Mouse (Mus musculus) kidney, embryonic 15.5 days (tissue): Measurements from ENCODE around the gene Nrde2. TPM values are rescaled to one million over a fixed set of nuclear protein-coding genes. Genes with fewer than 3 reads are reported as not detected.

ENCODE experiments used
- ATAC-seq: fragments of 200-750 bp; cut with Nextera tagmentation; replicated peaks from 2 replicates; pipeline ENCODE4 v1.8.0; 2017; ENCODE audit warnings: moderate TSS enrichment; ENCODE audit not compliant: low FRiP score
- H3K27ac ChIP-seq: fragments of 300-500 bp; sonication (generic); 2 replicates; pipeline ENCODE4 v1.5.1; 2015; ENCODE audit warnings: mild to moderate bottlenecking, inconsistent platforms
- H3K27me3 ChIP-seq: fragments of 300-500 bp; sonication (generic); 2 replicates; pipeline ENCODE4 v1.6.1; 2015; ENCODE audit warnings: inconsistent platforms
- H3K36me3 ChIP-seq: fragments of 300-500 bp; sonication (generic); 2 replicates; pipeline ENCODE4 v1.6.1; 2015; ENCODE audit warnings: inconsistent platforms
- H3K4me1 ChIP-seq: fragments of 300-500 bp; sonication (generic); 2 replicates; pipeline ENCODE4 v1.6.1; 2015; ENCODE audit warnings: inconsistent platforms
- H3K4me2 ChIP-seq: fragments of 300-500 bp; sonication (generic); 2 replicates; pipeline ENCODE4 v1.6.1; 2015; ENCODE audit warnings: moderate library complexity, mild to moderate bottlenecking, inconsistent platforms
- H3K4me3 ChIP-seq: fragments of 300-500 bp; sonication (generic); replicated peaks from 2 replicates; pipeline ENCODE4 v1.5.1; 2015; ENCODE audit warnings: mild to moderate bottlenecking, inconsistent platforms
- H3K9ac ChIP-seq: fragments of 300-500 bp; sonication (generic); 2 replicates; pipeline ENCODE4 v1.6.1; 2015; ENCODE audit warnings: mild to moderate bottlenecking, inconsistent platforms
- H3K9me3 ChIP-seq: fragments of 300-500 bp; sonication (generic); replicated peaks from 2 replicates; pipeline ENCODE4 v1.6.1; 2016; ENCODE audit warnings: inconsistent platforms
- WGBS: fragments of 180-500 bp; shearing (Covaris S2); methylation state at CpG from one replicate; pipeline ENCODE4 v1.1.7; 2015; ENCODE audit warnings: mixed read lengths; 5-methylcytosine and 5-hydroxymethylcytosine counted together
- polyA plus RNA-seq: library from polyadenylated mRNA; unstranded; fragments of >200 nt; fragmentation: Nextera tagmentation; extraction: Ambion mirVana; gene quantifications from 2 replicates; pipeline ENCODE4 v1.2.1, GENCODE M21; 2015

Nrde2 gene
- polyA plus RNA-seq, 1 experiment from 2014 or later: 18.9 TPM

DNA sequence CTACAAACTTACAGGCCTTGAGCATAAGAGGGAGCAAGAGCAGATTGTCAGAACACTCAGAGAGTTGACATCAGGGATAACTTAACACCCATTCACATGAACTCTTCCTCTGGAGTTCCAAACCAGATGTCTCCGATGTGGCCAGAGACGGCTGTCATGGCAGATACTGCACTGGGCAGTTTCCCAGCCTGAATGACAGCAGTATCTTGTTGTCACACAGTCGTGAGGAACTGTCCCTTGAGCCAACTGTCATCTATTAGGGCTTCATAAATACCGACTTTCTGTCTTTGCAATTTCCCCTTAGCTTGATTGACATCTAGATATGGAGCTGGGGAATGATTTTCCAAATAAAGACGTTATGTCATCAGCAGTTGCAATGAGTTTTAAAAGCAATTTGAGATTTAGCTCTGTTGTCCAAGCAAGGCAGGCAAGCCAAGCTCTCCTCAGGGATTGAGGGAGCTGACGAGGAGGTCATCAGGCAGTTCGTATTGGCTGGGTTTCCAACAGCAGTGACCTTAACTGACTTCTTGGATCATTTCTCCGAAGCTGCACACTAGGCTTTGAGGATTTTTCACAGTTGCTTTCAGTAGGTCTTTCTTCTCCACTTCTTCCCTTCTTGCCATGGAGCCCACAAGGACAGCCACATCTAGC lies 79.7 kb downstream of the Nrde2 start:
- Histone ChIP-seq H3K4me1 (peaks cover 9% of the 10 kb centered on the region), H3K9ac (no peak overlapping the region), H3K27ac (no peak overlapping the region), H3K36me3 (no peaks in the 10 kb centered on the region), H3K4me2 (no peak overlapping the region), H3K27me3 (no peaks in the 10 kb centered on the region), H3K4me3 (no peak overlapping the region), H3K9me3 (no peaks in the 10 kb centered on the region)
- 73% methylated on average over 8 of the region's 8 CpGs for WGBS
- ATAC-seq: no peak

DNA sequence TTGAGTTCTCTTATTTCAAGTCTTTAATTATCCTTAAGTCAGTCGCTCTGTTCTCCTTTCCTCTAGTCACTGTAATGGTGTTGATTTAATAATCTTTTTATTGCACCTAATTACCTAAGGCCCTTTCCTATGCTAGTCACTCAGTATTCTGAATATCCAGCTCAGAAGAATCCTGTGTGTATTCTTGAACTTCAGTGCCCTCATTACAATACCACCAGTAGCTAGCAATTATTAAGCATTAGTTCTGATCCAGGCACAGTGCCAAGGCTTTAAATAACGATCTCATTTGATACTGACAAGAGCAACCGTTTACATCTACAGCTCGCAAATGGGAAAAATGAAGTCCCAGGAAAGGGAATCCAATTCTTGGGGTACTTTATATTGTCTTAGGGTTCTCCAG lies 83.7 kb downstream of the Nrde2 start:
- Histone ChIP-seq H3K9me3 (no peaks in the 10 kb centered on the region), H3K27me3 (no peaks in the 10 kb centered on the region), H3K4me1 (no peaks in the 10 kb centered on the region), H3K36me3 (no peaks in the 10 kb centered on the region), H3K4me2 (no peak overlapping the region), H3K27ac (no peak overlapping the region), H3K4me3 (no peak overlapping the region), H3K9ac (no peak overlapping the region)
- WGBS: 63% methylated on average over 4 of the region's 4 CpGs
- ATAC-seq: no peak

Other genes with a start within 250 kb of the Nrde2 start
- gene Kcnk13, start 195.2 kb downstream of the Nrde2 start, polyA plus RNA-seq: 0.42 and 0.44 TPM in 2 replicates
- 302 and 304 TPM in 2 replicates for gene Psmc1, start 49.5 kb downstream of the Nrde2 start, polyA plus RNA-seq
- gene Calm1, start 39.8 kb upstream of the Nrde2 start, polyA plus RNA-seq: 1,314 and 1,392 TPM in 2 replicates